Mouse (Mus musculus) kidney, adult 9 months (tissue): Measurements from ENCODE around the gene Lsm14b.

Experiments
- DNase-seq: peaks from one replicate; pipeline ENCODE4 v3.0.0; 2022

The Lsm14b gene

DNA sequence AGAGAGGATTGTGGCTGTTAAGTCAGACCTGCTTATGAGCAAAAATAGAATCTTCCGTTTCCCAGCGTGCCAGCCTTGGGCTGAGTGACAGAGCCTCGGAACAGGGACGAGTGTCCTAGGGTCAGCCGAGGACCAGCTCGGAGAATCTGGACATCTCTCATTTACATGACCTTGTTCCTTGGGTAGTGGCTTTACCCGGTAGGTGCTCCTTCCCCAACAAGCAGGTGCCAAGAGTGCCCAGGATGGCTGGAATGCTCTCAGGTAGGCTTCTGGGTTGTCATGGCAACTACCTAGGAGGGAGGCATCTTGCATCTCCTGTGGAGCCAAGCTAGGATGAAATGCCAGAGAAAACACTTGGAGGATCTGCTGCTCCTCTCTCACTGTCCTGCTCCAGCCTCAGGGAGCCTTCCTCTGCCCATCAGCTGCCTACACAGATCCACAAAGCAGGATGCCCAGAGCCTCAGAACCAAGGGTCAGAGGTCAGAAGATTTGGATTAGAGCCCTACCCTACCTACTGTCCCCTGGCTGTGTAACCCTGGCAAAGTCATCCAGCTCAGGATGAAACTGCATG is 4.6 kb upstream of the Lsm14b start:
- DNase-seq = no peak

DNA sequence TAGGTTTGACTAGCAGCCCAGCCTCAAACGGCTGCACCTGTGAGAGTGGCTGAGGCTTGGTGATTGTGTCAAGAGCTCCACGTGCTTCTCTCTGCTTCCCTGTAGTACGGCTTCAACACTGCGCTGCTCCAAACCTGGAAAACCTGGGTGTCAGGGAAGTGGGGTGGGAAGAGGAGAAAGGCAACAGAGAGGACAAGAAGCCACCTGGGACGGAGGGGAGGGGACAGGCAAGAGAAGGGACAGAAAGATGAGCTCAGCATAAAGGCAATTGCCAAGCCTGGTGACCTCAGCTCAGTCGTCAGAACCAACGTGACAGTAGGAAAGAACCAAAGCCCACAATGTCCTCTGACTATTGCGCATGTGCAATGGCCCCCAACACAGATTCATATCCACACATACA is 3.9 kb upstream of the Lsm14b start:
- no peak for DNase-seq

DNA sequence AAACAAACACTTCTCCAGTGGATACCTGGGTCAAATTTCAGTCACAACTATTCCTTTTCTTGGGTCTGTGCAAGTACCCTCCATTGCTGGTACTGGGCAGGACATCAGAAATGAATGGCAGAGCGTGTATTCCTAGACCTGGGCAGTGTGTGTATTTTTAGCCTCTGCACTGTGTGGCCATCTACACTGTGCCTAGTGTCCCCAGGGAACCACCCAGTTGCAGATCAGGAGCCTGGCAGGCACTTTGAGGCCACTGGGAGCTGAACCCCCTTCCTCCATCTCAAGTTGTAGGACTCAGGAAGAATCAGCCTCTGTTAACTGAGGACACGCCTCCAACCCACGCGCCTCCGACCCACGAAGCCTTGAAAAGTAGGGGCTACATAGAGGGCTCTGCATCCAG is 2.0 kb upstream of the Lsm14b start:
- DNase-seq = no peak

DNA sequence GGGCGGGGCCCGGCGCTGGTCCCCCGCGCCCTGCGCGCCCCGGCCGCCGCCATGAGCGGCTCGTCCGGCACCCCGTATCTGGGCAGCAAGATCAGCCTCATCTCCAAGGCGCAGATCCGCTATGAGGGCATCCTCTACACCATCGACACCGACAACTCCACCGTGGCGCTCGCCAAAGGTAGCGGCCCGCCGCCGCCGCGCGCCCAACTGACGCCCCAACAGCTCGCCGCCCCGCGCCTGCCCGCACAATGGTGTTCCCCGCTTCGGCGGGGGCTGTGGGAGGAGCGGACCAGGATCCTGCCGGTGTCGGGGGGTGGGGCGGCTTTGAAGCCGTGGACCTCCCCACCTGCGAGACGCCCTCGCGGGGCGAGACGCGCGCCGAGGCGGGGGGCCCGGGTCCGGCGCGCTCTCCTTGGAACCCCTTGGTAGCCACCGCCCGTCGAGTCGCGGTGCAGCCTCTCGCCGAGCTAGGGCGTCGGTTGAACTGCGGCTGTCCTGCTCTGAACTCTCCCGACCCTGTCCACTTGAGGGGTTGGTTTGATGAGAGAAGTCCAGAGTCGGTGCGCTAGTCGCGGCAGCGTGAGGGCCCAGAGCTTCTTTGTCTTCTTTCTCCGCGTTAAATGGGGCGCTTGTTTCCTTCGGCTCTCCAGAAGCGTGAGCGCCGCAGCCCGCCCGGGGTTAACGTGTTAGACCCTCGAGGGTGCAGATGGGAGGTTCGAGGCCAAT is 511 bp downstream of the Lsm14b start:
- no peak for DNase-seq

DNA sequence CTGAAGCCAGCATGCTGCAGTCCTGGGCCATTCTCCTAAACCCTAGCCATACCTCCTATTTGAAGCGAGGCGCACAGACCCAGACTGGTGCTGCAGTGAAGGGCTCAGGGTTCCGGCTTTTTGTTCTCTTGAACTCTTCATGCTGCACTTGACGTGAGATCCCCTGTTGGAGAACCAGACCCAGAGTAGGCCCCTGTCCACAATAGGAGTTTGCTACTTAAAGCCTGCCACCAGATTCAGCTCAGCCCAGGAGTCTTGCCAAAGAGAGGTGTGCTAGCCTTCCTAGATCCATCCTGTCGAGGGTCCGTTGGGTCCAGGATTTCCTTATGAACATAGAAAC is 1.0 kb downstream of the Lsm14b start:
- no peak for DNase-seq

DNA sequence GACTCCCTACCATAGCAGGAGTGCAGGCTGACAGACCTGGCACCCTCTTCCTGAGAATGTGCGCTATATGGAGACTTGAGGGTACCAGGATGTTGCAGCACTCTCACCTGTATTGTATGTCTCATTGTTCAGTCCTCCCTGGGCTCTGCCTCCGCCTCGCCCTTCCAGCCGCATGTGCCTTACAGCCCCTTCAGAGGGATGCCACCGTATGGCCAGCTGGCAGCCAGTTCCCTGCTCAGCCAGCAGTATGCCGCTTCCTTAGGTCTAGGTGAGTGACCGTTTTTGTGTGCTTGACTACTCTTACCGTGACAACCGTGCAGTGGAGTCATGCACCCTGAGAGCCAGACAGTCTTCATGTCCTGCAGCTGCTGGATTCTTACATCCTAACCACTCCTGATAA is 3.0 kb downstream of the Lsm14b start:
- no peak for DNase-seq

DNA sequence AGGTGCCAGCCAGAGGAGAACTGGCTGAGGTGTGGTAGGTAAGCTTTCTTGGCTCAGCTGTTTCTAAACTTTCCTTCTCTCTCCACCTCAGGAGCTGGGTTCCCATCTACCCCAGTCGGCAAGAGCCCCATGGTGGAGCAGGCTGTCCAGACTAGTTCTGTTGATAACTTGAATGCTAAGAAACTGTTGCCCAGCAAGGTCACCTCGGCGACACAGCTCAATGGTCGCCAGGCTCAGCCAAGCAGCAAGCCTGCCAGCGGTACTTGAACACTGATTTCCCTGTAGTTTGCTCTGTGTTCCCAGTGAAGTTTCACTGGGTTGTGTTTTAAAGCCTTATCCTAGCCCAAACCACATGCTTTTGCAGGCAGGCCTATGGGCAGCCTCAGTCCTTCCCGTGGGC is 6.5 kb downstream of the Lsm14b start:
- DNase-seq = peak; percentile 55

DNA sequence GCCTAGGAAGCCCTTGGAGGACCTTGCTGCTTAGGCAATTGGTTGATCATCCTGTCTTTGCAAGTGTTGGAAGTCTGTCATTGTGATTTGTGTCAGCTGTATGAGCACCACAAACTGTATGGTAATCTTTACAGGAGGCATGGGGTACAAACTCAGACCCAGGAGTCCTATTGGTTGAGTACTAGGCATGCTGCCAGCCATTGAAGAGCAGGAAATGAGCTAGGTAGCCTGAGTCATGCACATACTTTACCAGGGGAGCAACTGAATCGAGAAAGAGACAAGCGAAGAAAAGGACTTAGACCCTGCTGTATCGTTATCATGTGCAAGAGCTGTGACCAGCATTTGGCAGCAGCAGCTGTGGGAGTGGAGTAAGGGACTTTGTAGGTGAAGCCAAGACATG is 8.1 kb downstream of the Lsm14b start:
- DNase-seq = no peak

DNA sequence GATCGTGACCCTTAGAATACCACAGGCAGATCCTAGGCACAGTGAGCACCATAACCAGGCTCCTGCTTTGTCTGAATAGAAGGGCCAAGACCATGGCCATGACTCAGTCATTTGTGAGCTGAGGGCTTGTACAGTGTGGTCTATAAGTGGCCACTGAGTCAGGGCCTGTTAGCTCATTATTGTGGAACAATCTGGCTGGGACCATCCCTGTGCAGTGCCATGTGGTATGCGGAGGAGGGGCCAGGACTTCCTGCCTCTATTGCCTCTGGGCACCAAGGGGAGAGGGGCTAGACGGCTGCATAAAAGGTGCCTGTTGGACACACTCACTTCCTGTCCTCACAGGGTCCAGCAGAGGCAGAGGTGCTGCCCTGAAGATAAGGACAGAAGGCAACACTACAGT is 9.2 kb downstream of the Lsm14b start:
- no peak for DNase-seq

DNA sequence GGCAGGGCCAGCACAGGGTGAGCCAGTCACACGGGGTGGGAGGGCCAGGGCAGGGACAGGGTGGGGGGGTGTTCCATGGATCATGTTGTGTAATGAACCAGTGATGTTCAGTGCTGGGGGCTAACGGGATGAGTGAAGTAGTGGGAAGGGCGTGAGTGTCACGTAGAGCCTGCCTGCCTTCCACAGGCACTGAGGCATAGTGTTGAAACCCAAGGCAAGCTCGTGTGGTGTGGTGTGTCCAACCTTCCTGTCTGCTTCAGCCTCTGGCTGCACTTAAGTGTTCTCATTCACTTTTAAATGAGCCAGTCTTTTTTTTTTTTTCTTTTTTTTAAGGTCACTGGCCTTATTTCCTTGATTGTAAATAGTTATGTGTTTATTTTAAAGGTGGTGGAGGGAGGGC is 10.0 kb downstream of the Lsm14b start:
- DNase-seq = no peak

DNA sequence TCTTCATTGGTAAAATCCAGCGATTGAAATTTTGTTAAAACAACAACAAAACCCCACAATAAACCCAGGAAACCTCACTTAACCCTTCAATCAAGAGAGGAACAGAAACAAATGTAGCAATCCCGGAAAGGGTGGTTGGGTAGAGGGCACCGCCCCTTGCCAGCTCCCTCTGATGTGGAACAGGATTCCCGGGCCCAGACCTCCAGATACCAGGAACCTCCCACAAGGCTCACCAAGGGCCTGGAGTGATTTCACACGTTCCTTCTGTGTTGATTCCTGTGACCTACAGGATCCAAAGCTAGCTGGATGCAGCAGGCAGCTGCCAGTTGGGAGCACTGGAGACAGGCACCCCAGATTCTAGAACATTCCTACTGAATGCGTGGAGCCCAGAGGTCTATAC is 15.6 kb downstream of the Lsm14b start:
- DNase-seq = no peak

DNA sequence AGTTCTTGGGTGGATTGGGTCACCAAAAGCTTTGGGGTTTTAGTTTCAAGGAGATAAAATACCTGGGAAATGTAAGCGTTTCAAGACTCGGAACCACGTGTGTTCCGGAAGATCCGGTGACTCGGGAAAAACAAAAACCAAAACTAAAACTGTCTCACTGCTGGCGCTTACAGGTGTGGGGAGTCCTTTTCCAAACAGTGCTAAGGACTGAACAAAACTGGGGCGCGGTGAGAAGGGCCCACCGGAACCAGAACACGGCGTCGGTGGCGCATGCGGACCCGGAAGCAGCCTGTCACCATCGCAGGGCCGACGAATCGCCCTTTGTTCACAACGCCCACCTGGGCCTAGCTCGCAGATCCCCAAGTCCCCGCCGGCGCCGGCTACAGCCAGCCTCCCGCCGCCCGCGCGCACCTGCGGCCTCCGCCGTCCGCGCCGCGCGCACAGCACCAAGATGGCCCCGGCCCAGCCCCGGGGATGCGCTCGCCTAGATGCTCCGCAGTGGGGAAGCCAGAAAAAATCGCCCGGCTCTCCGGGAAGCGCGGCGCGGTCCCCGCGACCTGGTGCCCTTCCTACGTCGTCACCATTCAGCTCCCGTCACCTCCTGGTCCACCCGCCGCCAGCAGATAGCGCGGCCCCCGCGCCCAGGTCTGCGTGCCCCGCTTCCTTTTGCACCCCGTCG is 16.9 kb downstream of the Lsm14b start:
- peak; percentile 37 for DNase-seq

DNA sequence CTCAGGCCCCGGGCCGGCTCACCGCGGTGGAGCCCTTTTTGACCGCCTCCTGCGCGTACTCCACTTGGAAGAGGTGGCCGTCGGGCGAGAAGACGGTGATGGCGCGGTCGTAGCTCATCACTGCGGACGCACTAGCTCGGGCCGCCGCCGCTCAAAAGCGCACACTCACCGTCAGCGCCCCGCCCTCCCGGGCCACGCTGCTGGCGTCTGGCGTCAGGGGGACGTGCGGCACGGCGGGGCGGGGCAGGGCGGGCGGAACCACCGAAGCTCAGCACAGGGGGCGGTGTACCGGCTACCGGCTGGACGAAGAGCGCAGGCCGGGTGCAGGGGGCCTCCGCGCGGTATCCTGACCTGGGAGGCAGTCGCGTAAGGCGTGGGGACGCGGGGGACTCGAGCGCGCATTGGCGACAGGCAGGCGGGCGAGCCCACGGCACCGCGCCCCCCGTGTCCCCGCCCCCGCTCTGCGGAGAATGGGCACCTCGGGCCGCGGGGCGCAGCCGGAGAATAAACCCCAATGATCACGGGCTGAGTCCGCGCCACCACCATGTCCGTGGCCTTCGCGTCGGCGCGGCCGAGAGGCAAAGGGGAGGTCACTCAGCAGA is 17.6 kb downstream of the Lsm14b start, which contains the start of the genes Psma7 and Ss18l1:
TSS of gene Psma7 (minus strand) at position 178 of the 602 bp plus-strand sequence.
TSS of gene Ss18l1 (plus strand) at position 254 of the 602 bp plus-strand sequence.
- DNase-seq = peak; percentile 82

DNA sequence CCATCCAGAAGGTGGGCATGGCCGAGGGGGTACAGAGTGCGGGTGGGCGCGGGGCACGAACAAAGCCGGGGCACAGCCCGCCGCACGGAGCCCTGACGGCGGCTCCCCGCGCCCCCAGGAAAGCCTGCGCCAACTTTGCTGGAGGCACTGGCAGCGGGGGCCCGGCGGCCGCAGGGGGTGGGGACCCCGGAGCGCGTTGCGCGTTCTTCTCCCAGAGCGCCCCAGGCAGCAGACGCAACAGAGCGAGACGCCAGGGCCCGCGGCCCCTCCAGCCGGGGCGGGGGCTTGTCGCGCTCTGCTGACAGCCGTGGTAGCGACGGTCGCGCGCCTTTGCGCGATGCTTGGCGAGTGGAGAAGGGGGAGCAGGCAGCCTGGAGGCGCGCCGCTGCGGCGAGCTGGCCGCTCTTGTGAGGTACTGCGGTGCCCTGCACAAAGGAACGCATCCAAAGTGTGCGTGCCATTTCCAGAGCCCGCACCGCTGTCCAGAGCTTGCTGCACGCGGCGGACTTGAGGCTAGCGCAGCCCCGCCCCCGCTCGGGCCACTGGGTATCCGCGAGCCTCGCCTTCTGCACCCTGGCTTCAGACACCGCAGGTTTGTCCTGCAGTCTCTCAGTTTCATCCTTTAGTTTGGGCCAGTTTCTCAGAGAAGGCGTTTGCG is 18.2 kb downstream of the Lsm14b start:
- peak; percentile 33 for DNase-seq

DNA sequence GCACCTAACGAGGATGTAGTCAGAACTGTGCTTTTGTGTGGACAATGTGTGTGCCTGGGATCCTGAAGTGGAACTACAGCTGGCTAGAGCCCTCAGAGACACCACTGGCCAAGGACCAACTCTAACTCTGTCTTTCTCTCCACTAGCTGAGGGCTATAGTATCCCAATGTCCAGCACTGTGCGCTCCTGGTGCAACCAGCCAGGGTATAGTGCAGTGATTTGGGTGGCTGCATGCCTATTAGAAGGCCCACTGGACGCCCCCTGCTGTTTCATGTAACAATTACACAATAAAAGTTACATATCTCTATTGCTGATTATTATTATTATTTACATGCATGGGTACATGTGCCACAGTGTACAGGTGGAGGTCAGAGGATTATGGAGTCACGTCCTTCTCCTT is 20.5 kb downstream of the Lsm14b start:
- DNase-seq = peak; percentile 72

DNA sequence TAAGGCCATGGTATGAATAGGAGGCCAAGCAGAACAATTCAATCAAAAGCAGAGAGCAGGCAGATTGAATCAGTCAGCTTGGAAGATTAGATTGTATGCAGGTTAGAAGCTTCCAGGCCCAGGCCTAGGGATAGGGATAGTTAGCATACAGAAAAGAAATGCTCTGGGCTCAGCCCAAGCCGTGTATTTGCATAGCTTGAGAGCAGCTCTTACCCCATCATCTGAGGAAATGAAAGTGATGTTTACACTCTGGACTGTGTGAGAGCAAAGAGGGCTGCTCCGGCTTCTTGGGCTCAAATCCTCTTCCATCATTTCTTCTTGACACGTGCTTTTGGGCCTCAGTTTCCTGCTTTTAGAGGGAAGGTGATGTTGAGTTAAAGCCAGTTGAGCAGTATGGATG is 22.8 kb downstream of the Lsm14b start:
- DNase-seq = no peak

DNA sequence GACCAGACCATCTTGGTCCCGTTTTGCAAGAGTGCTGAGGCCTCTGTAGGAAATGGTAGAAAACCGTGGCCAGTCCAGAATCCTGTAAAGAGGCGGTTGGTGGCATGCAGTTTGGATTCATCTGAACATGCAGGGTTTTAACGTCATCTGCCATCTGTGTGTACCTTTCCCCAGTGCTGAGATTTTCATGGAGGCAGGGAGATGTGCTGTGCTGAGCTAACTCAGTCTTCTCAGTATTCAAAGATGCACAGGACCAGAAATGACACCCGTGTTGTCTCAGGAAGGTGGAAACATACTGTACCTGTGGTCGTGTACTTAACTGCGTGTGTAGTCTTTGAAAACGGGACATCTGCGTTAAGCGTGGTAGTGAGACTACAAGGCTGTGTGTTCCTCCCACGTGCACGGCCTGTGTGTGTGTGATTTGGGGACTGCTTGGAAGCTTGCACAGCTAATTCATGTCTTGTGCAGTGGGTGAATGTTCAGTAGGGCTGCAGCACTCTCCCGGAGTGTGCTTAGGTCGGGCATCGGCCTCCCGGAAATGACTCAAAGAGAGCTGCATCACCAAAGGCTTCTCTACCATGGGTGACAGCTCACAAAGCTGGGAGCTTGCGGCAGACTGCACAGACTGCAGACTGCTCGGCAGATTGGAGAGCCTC is 23.3 kb downstream of the Lsm14b start:
- no peak for DNase-seq

DNA sequence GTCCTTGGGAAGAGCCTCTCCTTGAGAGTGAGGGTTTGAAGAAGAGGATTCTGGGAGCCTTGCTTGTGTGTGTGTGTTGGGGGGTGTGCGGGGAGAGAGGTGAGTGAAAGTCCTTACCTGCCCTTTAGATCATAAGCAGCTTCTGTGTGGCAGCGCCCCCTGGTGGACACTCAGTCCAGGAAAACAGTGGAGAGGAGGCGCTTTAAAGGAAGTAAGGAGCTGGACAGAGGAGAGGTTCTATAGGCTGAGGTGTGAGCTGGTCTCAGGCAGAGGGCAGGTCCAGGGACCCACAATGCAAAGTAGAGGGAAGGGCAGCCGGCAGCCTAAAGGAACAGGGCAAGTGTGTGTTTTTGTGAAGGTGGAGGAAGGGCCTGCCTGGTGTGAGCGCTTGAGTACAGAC is 26.2 kb downstream of the Lsm14b start:
- DNase-seq = peak; percentile 86

DNA sequence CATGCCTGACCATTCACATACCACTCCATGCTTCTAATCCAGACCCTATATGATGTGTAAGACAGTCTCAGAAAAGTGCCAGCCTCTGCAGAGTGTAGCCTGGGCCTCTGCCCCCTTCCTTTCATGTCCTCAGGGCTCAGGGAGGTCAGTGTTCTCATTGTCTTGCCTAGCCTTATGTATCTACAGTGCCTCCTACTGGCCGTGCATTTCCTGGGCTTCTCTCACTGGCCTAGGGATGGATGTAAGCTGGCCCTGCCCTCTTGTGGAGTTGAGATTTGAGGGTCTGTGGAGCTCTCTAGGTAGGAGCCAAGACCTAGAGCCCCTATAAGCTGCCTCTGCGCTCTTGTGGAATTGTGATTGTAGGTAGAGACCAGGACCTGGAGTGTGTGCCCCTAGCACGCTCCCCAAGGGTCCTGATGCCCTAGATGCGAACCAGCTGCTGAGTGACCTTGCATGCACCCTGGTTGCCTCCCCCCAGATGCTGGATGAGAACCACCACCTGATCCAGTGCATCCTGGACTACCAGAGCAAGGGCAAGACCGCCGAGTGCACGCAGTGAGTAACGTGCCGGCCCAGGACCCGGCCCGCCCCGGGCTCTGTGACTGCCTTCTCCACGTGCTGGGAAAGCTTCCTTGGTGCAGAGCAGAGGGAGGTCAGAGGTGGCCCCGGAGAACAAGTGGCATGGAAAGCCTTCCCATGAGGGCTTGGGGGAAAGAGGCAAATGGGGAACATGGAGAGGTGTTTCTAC is 27.4 kb downstream of the Lsm14b start:
- peak; percentile 46 for DNase-seq

DNA sequence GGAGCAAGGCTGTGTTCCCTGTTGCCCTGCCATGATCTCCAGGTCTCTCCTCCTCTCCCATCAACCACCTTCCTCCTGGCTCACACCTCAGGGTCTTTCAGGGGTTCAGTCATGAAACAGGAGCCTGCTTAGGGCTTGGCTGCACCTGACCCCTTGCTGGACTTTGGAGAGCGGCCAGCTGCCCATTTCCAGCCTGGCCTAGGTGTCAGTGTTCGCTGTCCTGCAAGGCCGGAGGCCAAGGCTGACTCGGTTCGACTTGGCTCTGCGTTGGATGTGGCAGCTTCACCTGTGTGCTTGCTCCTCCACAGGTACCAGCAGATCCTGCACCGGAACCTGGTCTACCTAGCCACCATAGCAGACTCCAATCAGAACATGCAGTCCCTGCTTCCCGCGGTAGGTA is 28.2 kb downstream of the Lsm14b start:
- peak; percentile 70 for DNase-seq

DNA sequence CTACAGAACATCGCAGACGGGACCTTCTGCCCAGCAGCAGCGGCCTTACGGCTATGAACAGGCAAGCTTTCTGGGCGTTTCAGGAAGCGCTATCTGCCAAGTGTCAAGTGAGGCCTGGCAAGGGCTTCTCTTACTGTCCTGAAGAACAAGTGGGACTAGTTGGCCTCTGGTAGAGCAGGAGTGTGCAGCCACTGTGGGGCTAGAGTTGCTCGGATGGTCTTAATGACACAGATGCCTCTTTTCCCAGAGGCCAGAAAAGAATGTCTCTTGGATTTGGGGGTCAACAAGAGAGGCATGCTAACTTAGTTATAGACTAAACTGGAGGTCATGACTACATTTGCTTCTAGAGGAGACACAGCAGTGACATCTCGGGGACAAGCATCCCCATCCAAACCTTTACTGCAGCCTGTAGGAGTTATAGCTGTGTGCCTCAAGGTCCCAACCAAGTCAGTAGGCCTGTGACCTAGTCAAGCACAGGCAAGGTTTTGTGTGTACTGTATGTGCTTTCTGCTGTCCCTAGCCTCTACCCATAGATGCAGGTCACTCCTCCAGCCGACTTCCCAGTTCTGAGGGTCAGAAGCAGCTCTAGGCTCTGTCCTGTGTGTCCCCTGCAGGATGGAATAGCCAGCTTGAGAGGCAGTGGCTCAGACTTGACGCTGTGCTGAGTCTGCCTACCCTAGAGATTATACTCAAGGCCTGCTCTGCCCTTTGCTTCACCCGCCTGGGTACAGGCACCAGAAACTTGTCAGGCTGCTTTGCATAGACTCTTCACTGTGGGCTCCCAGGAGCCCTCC is 38.7 kb downstream of the Lsm14b start:
- no peak for DNase-seq
